Mouse (Mus musculus) myocyte (in vitro differentiated cells): ENCODE results near the gene Rhou.

ENCODE experiments used
- MAX ChIP-seq: IDR thresholded peaks from one replicate; pipeline ENCODE4 v1.6.1; 2011; ENCODE audit warnings: low read depth, mild to moderate bottlenecking, control low read depth
- TCF3 ChIP-seq: IDR thresholded peaks from one replicate; pipeline ENCODE4 v1.6.1; 2011; ENCODE audit warnings: low read depth, control low read depth; ENCODE audit not compliant: insufficient read length
- USF1 ChIP-seq: IDR thresholded peaks from one replicate; pipeline ENCODE4 v1.6.1; 2011; ENCODE audit warnings: low read depth, mild to moderate bottlenecking, control low read depth, moderate library complexity

DNA sequence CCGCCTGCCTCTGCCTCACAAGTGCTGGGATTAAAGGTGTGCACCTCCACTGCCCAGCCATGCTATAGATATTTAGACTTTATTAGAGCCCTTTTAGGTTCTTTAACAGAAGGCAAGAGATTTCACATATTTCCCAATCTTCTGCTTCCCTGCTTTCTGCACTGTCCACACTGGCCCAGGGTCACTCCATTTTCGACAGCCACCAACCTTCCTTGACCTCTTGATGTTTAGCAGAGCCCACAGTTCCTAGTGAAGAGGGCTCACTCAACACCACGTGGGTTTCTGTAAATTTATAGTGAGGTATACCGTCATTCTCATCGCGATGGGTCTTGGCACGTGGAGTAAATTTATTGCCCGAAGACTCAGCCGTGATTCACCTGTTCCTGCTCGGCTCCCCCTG is 23.7 kb upstream of the Rhou start:
- TF ChIP-seq MAX (no peak), TCF3 (no peak), USF1 (no peak)
